In genomic region chr10:22058218-22059025, GRCm38 (mm10) we compare ENCODE assay signal across 8 mouse cellular contexts. TPM values are rescaled to one million over a fixed set of nuclear protein-coding genes. Genes with fewer than 3 reads are reported as not detected.
DNase-seq lines count a peak whose midpoint lies in the region; ATAC-seq lines count a peak whose summit lies in the region.

No protein-coding gene starts in this region.

- intact Hi-C loops in gastrocnemius, postnatal 14 days (cut with DNase I; ENCODE audit: low total_unique reads): no loop called here

- peak; percentile 97 for DNase-seq in adrenal gland, adult 2 months
- DNase-seq in embryo, embryonic 11 days: peak; percentile 96
- peak; percentile 83 for DNase-seq in gastrocnemius, postnatal 14 days
- DNase-seq in induced T-regulatory cell, adult 2 months (ENCODE audit: low read depth): peak; percentile 90
- DNase-seq in left cerebral cortex, adult 8-10 months (ENCODE audit: low spot score in 2 of 2): peak; percentile 76 to 93
- peak; percentile 90 to 92 for DNase-seq in right cerebral cortex, adult 2 months (ENCODE audit: low spot score in 2 of 2)
- DNase-seq in urinary bladder, postnatal 25 days (ENCODE audit: low spot score): peak; percentile 85

- ATAC-seq in megakaryocyte, adult 5-6 weeks (ENCODE audit: poor library complexity, severe bottlenecking): peak; percentile 97

RNA-seq across cellular contexts. Expression of gene 4930444G20Rik, which starts 9.5 kb away (rescaled TPM):
- total RNA-seq in adrenal gland, adult 2 months (2021): not detected
- polyA plus RNA-seq in adrenal gland, adult 2 months (2012; rRNA removed): not detected in 2 replicates
- total RNA-seq in gastrocnemius, postnatal 14 days (2021): not detected
- total RNA-seq in left cerebral cortex, adult 8-10 months (2022): not detected
- total RNA-seq in megakaryocyte, adult 5-6 weeks (2015): not detected in 2 replicates
- total RNA-seq in megakaryocyte, adult 5-6 weeks (2017): not detected in 2 replicates

Comparison
In these comparisons a context has a peak if more than half of its experiments do, and no peak if none do; other contexts are left out.
1. Peak in every context shown above with its lines: DNase-seq and ATAC-seq.